Mouse (Mus musculus): ENCODE results near the gene Zfp366.

DNA sequence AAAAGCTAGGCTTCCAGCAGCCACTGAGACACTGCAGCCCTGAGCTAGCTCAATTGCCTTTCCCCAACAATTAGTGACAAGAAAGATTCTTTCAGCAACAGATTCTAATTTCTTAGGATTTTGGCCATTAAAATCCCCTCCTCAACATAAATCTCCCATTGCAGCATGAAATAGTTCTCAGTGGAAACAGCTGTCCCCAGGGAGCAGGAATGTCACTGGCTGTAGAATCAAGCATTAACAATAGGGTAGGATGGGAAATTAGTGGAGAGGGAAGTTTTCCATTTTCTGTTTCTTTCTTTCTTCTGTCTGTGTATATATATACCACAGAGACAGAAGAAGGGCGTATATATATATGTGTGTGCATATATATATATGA, 53.2 kb downstream of the Zfp366 start:
- no peak for TF ChIP-seq CTCF (IDR thresholded peaks at IDR 0.05; ENCODE audit: low read depth)
- no peak for TF ChIP-seq EP300 (IDR thresholded peaks at IDR 0.05; ENCODE audit: low read depth)
